Mouse (Mus musculus) layer of hippocampus, adult 18-20 months (tissue): ENCODE measurements at regions not wholly inside any gene's neighbourhood (a gene's known extent, or its start where the extent isn't known, plus 50 kb on each side); places are given as distances from the start of the nearest gene placed in this dataset.

Source experiments
- DNase-seq, 2 experiments: peaks; one replicate each; pipeline ENCODE4 v3.0.0; 2022; ENCODE audit warnings: low spot score in 2 of 2

DNA sequence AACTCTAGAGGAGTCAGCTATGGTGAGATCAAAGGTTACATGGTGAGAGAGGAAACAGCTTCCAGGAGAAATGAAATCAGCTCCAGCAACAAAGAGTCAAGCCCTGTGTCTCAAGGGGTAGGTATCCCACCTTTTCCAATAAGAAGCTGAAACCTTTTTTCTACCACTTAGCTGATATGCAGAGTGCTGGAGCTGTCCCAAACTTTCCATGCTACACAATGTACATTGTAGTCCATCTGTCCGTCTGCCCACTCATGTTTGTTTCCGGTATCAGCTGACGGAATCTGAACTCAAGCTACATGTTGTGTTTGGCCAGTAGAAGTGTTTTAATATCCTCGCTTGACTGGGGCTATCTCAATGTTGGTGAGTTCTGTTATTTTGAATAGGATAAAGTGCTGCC lies 83.6 kb upstream of the Ngf start:
- no peak for DNase-seq

DNA sequence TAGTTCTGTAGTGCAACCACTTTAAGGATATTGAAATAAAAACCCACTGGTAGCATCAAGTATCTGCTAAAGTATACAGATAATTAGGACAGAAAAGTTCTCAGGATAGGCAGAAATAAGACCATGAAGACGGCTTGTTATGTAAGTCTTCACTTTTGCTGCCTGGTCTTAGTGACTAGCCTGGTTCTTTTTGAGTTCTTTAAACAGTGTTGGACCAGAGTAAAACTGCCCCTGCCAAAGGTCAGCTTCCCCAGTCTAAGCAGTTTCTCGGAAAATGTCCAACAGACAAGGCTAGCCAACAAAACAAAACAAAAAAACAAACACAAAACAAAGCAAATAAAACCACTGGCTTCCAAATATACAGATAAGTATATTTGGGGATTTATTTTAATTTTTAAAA lies 85.1 kb upstream of the Ngf start:
- no peak for DNase-seq

DNA sequence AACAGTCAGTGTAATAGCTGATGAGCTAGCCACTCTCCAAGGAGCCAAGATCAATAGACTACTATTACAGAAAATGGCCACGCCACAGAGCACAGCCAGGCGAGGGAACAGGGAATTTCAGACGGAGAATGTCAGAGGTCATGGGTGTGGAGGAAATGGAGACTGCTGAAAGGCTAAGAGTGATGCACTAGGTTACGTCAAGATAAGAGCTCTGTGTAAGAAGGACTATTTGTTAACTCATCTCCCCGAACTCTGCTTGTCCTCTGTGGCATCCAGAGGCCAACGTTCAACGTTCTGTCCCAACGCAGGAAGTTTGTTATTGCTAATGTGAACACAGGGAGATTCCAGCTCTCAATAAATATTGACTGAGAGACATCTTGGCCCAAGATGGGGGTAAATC lies 86.0 kb upstream of the Ngf start:
- no peak for DNase-seq

DNA sequence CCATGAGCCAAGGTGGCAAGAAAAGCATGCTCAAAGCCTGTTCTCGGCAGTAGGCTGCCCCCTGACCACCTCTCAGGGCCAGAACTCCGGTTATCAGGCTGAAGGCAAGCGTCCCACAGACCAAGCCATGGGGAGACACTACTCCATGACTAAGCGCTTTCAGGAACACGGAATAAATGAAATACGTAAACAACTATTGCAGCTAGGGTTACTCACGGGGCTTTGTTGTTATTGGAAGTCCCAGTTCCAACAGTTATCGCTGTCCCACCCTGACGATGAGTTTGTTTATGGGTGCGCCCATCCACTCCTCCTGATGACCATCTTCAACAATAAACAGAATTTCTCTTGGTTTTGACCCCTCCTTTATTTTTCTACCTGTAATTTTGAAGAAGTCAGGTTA lies 88.0 kb upstream of the Ngf start:
- no peak for DNase-seq

DNA sequence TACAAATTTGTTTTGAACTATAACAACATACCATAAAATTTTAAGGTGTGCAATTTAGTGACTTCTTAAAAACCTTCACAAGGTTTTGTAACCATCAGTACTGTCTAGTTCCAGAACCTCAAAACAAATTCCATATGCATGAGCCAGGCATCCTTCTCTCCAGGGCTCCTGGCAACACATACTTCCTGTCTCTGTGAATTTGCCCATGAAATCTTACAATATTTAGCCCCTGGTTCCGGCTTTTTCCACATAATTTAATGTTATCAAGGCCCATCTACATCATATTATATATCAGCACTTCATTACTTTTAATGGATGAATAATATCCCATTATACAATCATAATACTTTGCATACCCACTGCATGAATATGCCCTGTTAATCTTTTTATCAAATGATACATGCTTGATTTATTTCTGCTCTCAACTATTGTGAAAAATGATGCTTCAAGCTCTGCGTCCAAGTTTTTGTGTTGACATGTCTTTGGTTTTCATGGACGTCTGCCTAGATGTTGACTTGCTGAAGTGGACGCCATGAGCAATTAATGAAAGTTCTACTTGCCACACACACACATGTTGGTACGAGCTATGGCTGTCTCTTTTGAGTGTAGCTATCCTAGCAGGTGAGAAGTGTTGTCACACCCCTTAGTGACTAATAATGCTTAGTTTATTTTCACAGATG lies 95.2 kb upstream of the Ngf start:
- no peak for DNase-seq

DNA sequence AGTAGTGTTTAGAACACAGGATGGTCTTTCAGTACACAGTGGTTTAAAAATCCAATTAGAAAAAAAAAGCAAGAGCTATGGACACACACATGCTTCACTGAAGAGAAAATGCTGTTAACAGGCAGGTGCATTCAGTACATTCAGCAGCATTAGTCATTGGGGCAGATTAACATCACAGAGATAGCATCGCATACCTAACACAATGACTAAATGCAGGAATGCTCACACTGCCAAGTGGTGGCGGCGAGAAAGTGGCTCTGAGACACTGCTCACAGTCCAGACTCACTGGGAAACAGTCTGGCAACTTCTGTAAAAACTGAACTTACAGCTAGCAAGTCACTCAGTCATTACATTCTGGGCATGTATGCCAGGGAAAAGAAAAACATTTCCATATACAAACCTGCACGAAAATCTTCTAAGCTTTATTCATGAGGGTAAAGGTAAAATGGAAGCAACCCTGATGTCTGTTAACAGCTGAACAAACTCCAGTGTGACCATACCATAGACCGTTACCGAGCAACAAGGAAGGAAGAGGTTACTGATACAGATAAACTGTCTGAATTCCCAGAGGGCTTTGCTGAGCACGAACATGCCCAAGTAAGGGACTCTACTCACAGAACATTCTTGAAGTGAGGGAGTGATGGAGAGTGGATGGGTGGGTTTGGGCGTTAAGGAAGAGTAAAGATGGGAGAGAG lies 97.4 kb upstream of the Ngf start:
- DNase-seq = no peak

DNA sequence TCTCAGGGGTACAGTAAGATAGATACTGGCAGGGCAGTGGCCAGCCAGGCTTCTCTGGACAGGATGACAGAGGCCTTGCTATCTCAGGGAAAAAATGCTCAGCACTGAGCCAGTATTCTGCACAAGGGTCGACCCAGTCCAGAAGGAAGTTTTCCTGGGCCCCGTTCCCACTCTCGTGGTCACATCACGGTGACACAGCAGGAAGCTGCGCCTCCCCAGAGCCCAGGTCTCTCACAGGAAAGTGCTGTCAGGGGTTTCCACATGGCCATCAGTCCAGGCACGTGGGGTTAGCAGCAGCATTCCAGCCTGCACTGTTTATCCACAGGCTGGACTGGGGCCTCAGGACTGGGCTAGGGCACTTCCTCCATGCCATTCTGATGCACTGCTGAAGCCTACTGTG lies 103.5 kb upstream of the Ngf start:
- no peak for DNase-seq

DNA sequence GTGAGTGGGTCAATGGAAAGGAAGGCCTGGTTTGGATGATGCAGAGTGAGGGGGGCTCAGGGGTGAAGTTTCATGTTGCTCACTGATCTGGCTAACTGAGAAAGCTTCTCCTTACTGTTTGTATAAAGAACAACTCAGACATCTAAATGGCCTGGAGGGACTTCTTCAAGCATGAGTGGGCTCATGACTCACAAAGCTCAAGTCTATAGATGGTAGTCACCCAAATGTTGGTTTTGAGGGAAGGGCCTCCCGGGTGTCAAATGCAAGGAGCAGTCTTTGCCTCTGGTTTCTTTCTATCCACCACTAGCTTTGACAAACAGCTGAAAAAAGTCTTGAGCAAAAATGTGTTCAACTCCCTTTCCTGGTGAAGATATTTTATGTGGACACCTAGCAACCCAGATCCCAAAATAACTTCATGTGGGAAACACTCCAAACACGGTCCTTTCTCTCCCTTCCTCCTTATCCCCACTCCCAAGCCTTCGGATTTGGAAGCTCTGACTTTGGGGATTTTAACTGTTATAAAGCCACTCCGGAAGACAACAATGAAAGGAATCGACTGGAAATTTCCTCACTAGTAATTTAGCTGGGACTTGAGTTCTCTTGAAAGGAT lies 105.3 kb upstream of the Ngf start:
- DNase-seq = no peak

DNA sequence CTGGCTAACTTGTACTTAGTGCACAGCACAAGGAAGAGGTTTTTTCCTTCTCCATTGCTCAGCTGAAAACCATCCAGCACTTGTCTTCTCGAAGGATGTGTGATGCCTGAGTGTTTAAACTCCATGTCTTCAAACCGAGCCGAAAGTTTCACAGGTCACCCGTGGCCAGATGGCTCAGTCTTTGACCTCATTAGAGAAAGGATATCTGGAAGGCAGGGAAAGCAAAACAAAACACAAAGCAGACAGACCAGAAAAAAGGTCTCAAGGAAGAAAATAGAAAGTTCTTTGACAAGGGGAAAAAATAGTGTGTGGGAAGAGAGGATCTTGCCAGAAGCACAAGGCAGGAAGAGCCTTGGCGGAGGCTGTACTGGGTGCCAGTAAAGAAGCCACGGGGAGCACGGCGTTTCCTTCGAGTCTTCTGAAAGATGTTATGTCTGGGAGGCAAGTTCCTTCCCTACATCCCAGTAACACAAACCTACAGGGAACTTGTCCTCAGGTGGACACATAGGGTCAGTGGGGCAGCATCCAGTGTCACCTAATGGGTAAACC lies 108.9 kb upstream of the Ngf start:
- DNase-seq = no peak

DNA sequence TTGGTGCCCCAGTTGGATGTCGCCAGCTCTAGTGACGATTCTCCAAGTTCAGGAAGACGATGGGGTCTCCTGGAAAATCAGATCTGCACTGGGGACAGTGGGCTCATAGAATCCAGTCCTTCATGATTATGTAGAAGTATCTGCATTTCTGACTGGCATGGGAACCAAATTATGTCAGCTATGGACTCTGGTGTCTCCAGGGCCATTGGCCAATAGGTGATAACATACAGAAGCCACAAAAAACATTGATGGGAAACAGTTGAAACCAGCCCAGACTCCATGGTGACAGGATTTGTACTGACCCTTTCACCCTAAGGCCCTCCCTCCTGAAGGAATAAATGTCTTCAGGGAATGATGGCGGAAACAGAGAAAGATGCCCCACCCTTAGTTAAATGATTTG lies 110.9 kb upstream of the Ngf start:
- no peak for DNase-seq

DNA sequence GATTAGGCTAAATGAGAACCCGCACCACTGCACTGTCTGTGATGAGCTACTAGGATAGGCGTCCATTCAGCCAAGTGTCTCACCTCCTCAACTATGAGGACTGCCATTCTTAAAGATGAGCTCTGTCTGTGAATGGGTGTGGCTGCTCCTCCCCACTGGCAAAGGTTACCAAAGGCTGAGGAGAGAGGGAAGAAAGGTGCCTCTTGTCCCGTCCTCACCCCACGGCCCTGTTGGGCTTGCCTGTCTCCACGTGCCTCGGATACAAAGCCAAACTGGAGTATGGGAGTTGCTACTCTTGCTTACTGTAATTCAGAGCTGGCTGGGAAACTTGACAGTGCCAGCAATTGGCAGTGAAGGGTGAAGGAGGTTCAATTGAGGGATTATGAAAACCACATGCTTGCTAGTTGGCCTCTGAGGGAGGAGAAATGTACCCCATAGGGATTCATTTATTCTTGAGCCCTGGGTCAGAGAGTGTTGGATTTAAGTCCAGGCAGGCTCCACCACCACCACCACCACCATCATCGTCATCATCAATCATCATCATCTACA lies 112.6 kb upstream of the Ngf start:
- no peak for DNase-seq

DNA sequence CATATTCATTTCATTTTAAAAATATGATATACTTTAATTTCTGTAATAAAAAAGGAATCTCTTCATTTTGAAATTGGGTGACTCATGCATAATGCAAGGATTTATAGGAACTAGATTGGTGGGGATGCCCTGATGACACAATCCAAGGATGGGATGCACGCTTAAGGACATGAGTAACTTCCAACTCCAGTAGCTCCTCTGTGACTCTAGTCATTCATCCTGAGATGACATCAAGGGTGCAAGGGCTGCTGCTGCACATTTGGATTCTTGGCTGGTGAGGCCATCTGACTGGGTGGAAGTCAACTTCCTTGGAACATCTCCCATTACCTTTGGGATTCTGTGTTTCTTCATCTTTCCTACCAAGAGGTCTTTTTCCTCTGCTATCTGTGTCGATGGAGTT lies 114.4 kb upstream of the Ngf start:
- DNase-seq = no peak

DNA sequence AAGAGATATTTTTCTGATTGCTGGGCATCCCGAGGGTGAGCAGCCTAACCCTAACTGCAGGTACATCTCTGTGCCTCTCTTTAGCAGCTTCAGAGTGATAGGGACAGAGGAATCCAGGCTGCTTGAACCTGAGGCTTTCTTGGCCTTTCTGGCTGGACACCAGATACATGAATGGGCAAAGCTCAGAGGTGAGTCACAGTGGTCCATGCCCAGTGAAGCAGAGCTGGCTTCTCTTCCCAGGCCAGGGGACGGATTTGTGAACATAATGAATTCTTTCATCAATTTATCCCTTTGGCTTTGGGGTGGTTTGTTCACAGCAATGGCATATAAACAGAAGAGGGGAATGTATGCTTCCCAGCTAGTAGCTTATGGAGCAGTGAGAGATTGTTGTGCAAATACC lies 114.9 kb upstream of the Ngf start:
- DNase-seq = no peak

DNA sequence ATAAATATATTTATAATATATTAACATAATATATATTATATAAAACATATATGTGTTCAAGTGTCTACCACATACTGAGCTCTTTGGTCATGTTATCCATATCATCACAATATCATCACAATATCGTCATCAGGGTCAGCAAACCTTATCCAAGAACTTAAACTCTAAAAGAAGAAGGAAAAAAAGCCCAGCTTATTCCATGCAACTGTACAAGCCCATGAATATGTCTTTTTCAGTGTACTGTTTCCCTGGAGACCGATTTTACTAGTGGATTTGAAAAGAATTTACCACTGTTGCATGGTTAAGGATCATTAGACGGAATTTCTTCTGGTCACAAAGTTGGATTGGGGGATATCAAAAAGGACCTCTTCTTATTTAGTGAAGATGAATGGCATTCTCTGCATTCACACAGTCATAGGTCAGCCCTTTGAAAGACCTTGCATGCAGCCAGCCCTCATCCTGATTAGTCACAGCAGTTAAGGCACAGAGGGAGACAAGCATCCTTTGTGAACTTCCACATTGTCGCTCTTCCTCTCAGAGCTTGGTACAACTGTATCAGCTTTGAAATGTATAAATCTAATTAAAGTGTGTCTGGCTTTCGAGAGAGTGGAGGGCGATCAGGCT lies 116.3 kb upstream of the Ngf start:
- DNase-seq = no peak

DNA sequence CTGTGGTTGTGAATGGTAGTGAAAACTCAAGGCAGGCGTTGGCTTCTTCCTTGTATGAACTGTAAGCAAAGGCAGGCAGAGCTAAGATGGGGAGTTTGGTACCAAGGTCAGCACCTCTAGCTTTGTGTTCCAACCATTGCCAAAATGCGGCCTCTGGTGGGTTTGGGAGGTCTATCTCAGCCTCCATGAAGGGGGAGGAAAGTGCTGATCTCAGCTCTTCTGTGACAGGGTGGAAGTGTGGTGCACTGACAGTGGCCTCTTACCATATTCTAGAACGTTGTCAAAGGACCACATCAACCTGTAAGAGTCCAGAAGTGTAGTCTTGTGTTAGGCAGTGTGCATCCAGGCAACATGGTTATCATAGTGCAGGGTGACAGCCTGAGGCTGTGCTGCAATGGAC lies 123.6 kb upstream of the Ngf start:
- no peak for DNase-seq

DNA sequence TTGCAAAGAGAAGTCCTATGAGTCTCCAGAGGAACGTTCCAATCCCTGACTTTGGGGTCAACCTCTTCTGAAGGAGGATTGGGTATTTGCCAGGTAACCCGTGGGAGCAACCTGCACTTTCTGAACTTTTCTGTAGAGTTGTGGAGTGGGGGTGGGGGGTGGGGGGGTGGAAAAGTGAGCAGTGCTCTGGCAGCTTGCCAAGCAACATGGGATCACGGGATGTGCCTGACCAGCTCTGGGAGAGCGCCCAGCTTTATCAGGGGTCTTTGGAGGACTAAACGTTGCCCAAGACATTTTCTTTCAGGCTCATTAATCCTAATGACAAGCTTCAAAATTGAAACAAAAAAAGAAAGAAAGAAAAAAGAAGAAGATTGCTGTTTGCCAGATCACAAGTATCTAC lies 124.4 kb upstream of the Ngf start:
- DNase-seq = no peak

DNA sequence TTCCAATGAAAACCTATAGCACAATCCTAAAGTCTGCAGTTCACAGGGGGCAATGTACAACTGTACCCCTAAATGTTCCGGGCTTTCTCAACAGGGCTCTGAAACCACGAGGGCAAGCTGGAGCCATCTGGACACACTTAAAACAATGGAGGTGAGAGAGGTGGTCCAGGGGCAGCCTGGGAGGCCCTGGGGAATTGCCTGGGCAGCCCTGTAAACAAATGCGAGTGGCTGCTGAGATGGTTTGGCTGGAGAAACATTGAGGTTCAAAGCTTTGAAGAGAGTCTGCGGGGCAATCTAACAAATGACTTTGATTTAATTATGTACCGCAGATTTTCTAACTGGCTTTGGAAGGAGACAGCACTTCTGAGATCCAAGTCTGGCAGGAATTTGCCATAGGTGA lies 129.0 kb upstream of the Ngf start:
- no peak for DNase-seq

DNA sequence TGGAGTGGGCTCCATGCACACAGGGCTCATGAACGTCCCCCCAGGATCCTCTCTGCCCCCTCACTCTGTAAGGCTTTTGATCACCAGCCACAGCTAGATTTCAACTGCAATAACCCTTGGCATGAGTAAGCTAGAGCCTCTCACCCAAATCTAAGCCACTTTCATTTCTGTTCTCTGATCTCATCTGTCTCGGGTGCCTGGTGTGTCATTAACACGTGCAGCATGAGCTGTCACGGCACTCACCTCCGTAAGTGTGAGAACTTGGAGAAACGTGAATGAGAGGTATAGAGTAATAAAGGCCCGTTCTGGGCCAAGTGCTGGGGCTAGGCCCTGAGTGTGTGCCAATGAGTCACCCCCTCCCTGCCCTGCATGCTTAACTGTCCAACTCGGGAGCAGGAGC lies 131.8 kb upstream of the Ngf start:
- DNase-seq = no peak

DNA sequence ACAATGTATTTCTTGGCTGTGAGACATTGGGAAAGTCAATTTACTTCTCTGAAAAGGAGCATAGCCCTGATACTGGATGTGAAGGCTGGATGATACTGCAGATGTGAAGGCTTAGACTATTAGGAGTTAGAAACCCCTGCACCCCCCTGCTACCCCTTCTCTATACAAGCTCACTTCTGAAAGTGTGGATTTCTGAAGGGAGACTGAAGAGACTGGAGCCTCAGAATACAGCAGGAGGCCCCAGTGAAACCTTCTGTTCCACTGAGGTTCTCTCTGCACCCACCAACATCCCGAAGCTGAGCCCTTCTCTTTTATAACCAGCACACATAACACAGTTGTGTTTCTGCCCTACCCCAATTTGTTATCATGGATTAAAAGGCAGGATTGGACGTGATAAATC lies 131.7 kb upstream of the Vangl1 start:
- DNase-seq = no peak

DNA sequence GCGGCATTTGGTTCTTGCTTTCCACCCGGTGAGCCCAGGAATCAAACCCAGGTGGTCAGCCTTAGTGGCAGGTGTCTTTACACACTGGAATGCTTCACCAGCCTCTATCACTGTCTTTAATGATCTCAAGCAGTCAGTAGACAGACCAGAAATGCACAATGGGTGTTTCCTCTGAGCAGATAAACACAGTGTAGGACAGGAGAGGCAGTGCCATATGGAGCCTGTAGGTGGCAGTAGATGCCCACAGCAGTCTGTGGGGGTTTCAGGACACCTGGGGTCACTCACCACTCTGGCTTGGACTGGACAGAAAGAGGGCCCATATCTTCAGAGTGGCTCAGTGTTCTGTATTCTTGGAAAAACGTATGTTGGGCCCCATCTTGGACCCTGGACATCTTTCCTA lies 130.7 kb upstream of the Vangl1 start:
- DNase-seq = peak in 1 of 2 experiments; percentile 42

DNA sequence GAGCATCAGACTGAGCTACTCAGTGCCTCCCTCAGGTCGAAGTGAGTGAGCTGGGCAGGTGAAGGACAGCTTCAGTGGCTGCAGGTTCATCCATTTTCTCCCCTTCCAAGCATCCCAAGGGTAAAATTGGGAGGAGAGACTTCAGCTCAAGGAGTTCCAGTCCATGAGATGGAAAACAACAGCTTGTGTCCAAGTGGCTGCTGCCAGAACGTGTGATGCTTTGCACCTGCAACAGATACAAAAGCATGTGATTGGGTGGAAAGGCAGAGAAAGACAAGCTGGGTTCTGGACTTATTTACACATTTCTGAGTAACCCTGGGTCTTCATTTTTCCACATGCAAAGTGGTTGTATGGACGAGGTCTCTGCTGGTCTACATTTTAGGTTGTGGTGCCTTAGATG lies 127.7 kb upstream of the Vangl1 start:
- DNase-seq = no peak

DNA sequence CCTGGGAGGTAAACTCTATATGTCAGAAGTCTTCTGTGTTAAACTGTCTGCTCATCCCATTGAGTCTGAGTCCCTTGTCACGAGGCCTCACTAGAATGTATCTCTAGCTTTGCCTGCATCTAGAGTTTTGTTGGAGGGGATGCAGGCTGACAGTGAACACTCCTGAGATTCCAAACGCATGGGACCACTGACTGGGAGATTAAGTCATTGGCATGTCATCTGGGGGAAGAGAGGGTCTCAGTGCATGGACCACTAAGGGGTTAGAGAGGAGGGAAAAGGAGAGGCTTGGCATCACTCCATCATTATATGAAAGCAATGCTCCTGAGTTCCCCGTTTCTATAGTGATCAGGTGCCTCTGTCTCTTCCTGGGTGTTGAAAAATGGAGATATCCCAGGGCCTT lies 114.8 kb upstream of the Vangl1 start:
- no peak for DNase-seq
